Mouse (Mus musculus): ENCODE measurements at regions not wholly inside any gene's neighbourhood (a gene's known extent, or its start where the extent isn't known, plus 50 kb on each side); places are given as distances from the start of the nearest gene placed in this dataset.

DNA sequence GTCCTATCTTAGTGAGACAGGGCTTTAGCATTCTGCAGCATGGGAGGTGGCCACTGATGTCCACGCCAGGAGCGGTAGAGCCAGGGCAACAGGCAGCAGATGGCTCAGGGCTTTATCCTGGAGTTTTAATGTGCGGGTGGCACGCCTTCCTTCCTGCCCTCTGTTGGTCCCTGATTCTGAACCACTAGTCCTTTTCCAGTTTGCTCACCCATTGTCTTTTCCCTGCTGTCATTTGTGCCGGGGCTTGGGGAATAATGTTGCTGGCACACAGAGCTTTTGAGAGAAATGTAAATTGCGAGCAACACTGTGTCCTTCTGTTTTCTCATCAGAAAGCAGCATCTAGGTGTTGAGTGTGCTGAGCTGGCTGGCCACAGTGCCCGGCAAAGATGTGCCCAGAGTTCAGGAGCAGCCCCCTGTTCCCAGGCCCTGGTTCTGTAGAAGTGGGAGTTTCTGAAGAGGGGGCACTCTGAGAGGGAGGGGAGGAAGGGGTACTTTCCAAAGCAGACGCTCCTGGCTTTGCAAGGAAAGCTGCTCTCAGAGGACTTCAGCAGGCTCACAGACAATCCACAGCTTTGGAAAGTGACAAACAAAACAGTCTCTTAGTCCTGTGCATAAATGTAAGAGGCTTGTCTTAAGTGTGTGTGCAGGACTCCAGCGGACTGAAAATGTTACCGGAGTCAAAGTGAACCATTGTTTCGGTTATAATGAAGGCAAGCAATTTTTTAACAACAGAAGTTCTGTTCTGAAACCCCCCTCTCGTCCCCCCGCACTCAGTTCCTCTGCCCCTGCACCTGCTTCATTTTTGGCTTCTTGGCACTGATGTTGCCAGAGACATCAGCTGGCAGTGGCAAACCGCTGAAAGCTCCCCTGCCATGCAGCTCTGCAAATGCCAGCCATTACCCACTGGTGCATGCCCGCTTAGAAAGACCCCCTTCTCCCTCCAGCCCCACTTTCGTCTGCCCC lies 284.4 kb upstream of the Mpdz start:
- 79% methylated on average over 16 of the region's 16 CpGs for WGBS
- Histone ChIP-seq H3K9me3 (ENCODE audit: control insufficient read depth, low read length) (no peaks in the 10 kb centered on the region), H3K4me3 (ENCODE audit: low read depth, low read length) (no peak overlapping the region), H3K27me3 (ENCODE audit: control insufficient read depth, insufficient read depth, low read length) (no peaks in the 10 kb centered on the region), H3K4me1 (ENCODE audit: control insufficient read depth, insufficient read depth, low read length) (no peaks in the 10 kb centered on the region), H3K9ac (ENCODE audit: low read length) (no peak overlapping the region), H3K36me3 (ENCODE audit: control insufficient read depth, insufficient read depth, low read length) (no peaks in the 10 kb centered on the region), H3K27ac (replicated peaks; ENCODE audit: low read depth, low read length) (no peak overlapping the region), H3K4me2 (ENCODE audit: low read depth, severe bottlenecking) (no peak overlapping the region)
- DNase-seq (ENCODE audit: low spot score) = no peak
- no peak for ATAC-seq (ENCODE audit: insufficient number of reproducible peaks, low FRiP score, low TSS enrichment, low read depth)

- Histone ChIP-seq H3K9ac (ENCODE audit: low read length) (no peak overlapping the region), H3K27me3 (ENCODE audit: control insufficient read depth, insufficient read depth, low read length) (no peaks in the 10 kb centered on the region), H3K4me1 (ENCODE audit: control insufficient read depth, insufficient read depth, low read length) (no peaks in the 10 kb centered on the region), H3K4me3 (ENCODE audit: low read depth, low read length) (no peak overlapping the region), H3K9me3 (ENCODE audit: control insufficient read depth, low read length) (no peaks in the 10 kb centered on the region), H3K4me2 (ENCODE audit: low read depth, severe bottlenecking) (no peak overlapping the region), H3K27ac (replicated peaks; ENCODE audit: low read depth, low read length) (no peak overlapping the region), H3K36me3 (ENCODE audit: control insufficient read depth, insufficient read depth, low read length) (no peaks in the 10 kb centered on the region)
- ATAC-seq (ENCODE audit: insufficient number of reproducible peaks, low FRiP score, low TSS enrichment, low read depth) (no peak), DNase-seq (ENCODE audit: low spot score) (no peak)
- WGBS = 90% methylated on average over 2 of the region's 2 CpGs
Observed at GRCm38 (mm10) chr4:81724751-81725150, 282.1 kb upstream of the Mpdz start.

GRCm38 (mm10) chr4:81712378-81712777 lies 269.8 kb upstream of the Mpdz start:
- ATAC-seq (ENCODE audit: insufficient number of reproducible peaks, low FRiP score, low TSS enrichment, low read depth) = no peak
- Histone ChIP-seq H3K9ac (ENCODE audit: low read length) (no peak overlapping the region), H3K27ac (replicated peaks; ENCODE audit: low read depth, low read length) (no peak overlapping the region), H3K27me3 (ENCODE audit: control insufficient read depth, insufficient read depth, low read length) (no peaks in the 10 kb centered on the region), H3K4me3 (ENCODE audit: low read depth, low read length) (no peak overlapping the region), H3K9me3 (ENCODE audit: control insufficient read depth, low read length) (no peaks in the 10 kb centered on the region), H3K36me3 (ENCODE audit: control insufficient read depth, insufficient read depth, low read length) (no peaks in the 10 kb centered on the region), H3K4me2 (ENCODE audit: low read depth, severe bottlenecking) (no peak overlapping the region), H3K4me1 (ENCODE audit: control insufficient read depth, insufficient read depth, low read length) (no peaks in the 10 kb centered on the region)
- DNase-seq (ENCODE audit: low spot score) = no peak
- 59% methylated on average over 1 of the region's 1 CpGs for WGBS

DNA sequence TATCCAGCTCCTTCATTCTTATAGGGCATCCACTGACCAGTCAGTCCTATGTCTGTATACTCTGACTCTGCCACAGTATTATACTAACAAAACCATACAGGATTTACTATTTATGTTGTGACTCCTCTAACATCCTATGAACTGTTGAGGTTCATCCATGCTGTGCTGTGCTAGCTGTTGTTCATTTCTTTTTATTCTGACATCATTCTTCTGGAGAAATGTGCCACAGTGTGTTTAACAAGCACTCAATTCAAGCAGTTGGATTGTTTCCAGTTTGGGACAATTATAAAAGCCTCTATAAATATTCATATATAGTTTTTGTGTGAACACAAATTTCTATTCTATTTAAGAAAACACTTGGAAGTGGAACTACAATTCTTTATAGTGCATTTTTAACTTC lies 252.6 kb upstream of the Mpdz start:
- H3K27ac ChIP-seq (replicated peaks; ENCODE audit: low read depth, low read length) = no peak overlapping the region
- H3K4me2 ChIP-seq (ENCODE audit: low read depth, severe bottlenecking) = no peak overlapping the region
- no peak overlapping the region for H3K4me3 ChIP-seq (ENCODE audit: low read depth, low read length)
- no peaks in the 10 kb centered on the region for H3K36me3 ChIP-seq (ENCODE audit: control insufficient read depth, insufficient read depth, low read length)
- no peaks in the 10 kb centered on the region for H3K27me3 ChIP-seq (ENCODE audit: control insufficient read depth, insufficient read depth, low read length)
- no peak for DNase-seq (ENCODE audit: low spot score)
- H3K9me3 ChIP-seq (ENCODE audit: control insufficient read depth, low read length) = no peaks in the 10 kb centered on the region
- no peak for ATAC-seq (ENCODE audit: insufficient number of reproducible peaks, low FRiP score, low TSS enrichment, low read depth)
- H3K9ac ChIP-seq (ENCODE audit: low read length) = no peak overlapping the region
- no peaks in the 10 kb centered on the region for H3K4me1 ChIP-seq (ENCODE audit: control insufficient read depth, insufficient read depth, low read length)

- DNase-seq (ENCODE audit: low spot score) (no peak), ATAC-seq (ENCODE audit: insufficient number of reproducible peaks, low FRiP score, low TSS enrichment, low read depth) (no peak)
- Histone ChIP-seq H3K36me3 (ENCODE audit: control insufficient read depth, insufficient read depth, low read length) (no peaks in the 10 kb centered on the region), H3K27ac (replicated peaks; ENCODE audit: low read depth, low read length) (no peak overlapping the region), H3K9ac (ENCODE audit: low read length) (no peak overlapping the region), H3K9me3 (ENCODE audit: control insufficient read depth, low read length) (no peaks in the 10 kb centered on the region), H3K4me2 (ENCODE audit: low read depth, severe bottlenecking) (no peak overlapping the region), H3K4me3 (ENCODE audit: low read depth, low read length) (no peak overlapping the region), H3K27me3 (ENCODE audit: control insufficient read depth, insufficient read depth, low read length) (no peaks in the 10 kb centered on the region), H3K4me1 (ENCODE audit: control insufficient read depth, insufficient read depth, low read length) (no peaks in the 10 kb centered on the region)
- 76% methylated on average over 2 of the region's 2 CpGs for WGBS
Observed at GRCm38 (mm10) chr4:81677205-81677604, 234.6 kb upstream of the Mpdz start.

- Histone ChIP-seq H3K4me1 (ENCODE audit: control insufficient read depth, insufficient read depth, low read length) (no peaks in the 10 kb centered on the region), H3K27me3 (ENCODE audit: control insufficient read depth, insufficient read depth, low read length) (no peaks in the 10 kb centered on the region), H3K36me3 (ENCODE audit: control insufficient read depth, insufficient read depth, low read length) (no peaks in the 10 kb centered on the region), H3K4me2 (ENCODE audit: low read depth, severe bottlenecking) (no peak overlapping the region), H3K9me3 (ENCODE audit: control insufficient read depth, low read length) (no peaks in the 10 kb centered on the region), H3K9ac (ENCODE audit: low read length) (no peak overlapping the region), H3K27ac (replicated peaks; ENCODE audit: low read depth, low read length) (no peak overlapping the region), H3K4me3 (ENCODE audit: low read depth, low read length) (no peak overlapping the region)
- no peak for ATAC-seq (ENCODE audit: insufficient number of reproducible peaks, low FRiP score, low TSS enrichment, low read depth)
- DNase-seq (ENCODE audit: low spot score) = no peak
- 87% methylated on average over 2 of the region's 2 CpGs for WGBS
Observed at GRCm38 (mm10) chr4:81674871-81675270, 232.3 kb upstream of the Mpdz start.

GRCm38 (mm10) chr4:81673398-81674265 lies 231.0 kb upstream of the Mpdz start:
- H3K4me3 ChIP-seq (ENCODE audit: low read depth, low read length) = no peak overlapping the region
- no peak overlapping the region for H3K9ac ChIP-seq (ENCODE audit: low read length)
- H3K27ac ChIP-seq (replicated peaks; ENCODE audit: low read depth, low read length) = no peak overlapping the region
- H3K4me1 ChIP-seq (ENCODE audit: control insufficient read depth, insufficient read depth, low read length) = 0 out of 2 replicates have a peak, but pooled peaks cover 2% of the 10 kb centered on the region
- no peak for ATAC-seq (ENCODE audit: insufficient number of reproducible peaks, low FRiP score, low TSS enrichment, low read depth)
- H3K36me3 ChIP-seq (ENCODE audit: control insufficient read depth, insufficient read depth, low read length) = no peaks in the 10 kb centered on the region
- no peak overlapping the region for H3K4me2 ChIP-seq (ENCODE audit: low read depth, severe bottlenecking)
- no peak for DNase-seq (ENCODE audit: low spot score)
- H3K27me3 ChIP-seq (ENCODE audit: control insufficient read depth, insufficient read depth, low read length) = no peaks in the 10 kb centered on the region
- no peaks in the 10 kb centered on the region for H3K9me3 ChIP-seq (ENCODE audit: control insufficient read depth, low read length)
- 77% methylated on average over 4 of the region's 4 CpGs for WGBS

GRCm38 (mm10) chr4:81671986-81672385 lies 229.4 kb upstream of the Mpdz start:
- Histone ChIP-seq H3K27me3 (ENCODE audit: control insufficient read depth, insufficient read depth, low read length) (no peaks in the 10 kb centered on the region), H3K4me3 (ENCODE audit: low read depth, low read length) (no peak overlapping the region), H3K4me1 (ENCODE audit: control insufficient read depth, insufficient read depth, low read length) (0 out of 2 replicates have a peak, but pooled peaks cover 2% of the 10 kb centered on the region), H3K9ac (ENCODE audit: low read length) (no peak overlapping the region), H3K27ac (replicated peaks; ENCODE audit: low read depth, low read length) (no peak overlapping the region), H3K4me2 (ENCODE audit: low read depth, severe bottlenecking) (no peak overlapping the region), H3K9me3 (ENCODE audit: control insufficient read depth, low read length) (no peaks in the 10 kb centered on the region), H3K36me3 (ENCODE audit: control insufficient read depth, insufficient read depth, low read length) (no peaks in the 10 kb centered on the region)
- DNase-seq (ENCODE audit: low spot score) = no peak
- 82% methylated on average over 2 of the region's 2 CpGs for WGBS
- ATAC-seq (ENCODE audit: insufficient number of reproducible peaks, low FRiP score, low TSS enrichment, low read depth) = no peak

Measured in limb, embryonic 11.5 days (tissue).